Mouse (Mus musculus) heart, adult 2 months (tissue): Measurements from ENCODE around the gene Trpc1. TPM values are rescaled to one million over a fixed set of nuclear protein-coding genes. Genes with fewer than 3 reads are reported as not detected.
A peak's percentile ranks its signal among the peaks of the same experiment; 100 is the strongest.

Experiments used
- DNase-seq, 2 experiments: peaks; one replicate each; pipeline ENCODE4 v3.0.0; 2021
- H3K27ac ChIP-seq: fragments of 200-600 bp; 2 replicates; pipeline ENCODE4 v1.8.1; 2022
- H3K27me3 ChIP-seq: fragments of 200-500 bp; 2 replicates; pipeline ENCODE4 v1.6.1; 2012; ENCODE audit warnings: mild to moderate bottlenecking, low read length, inconsistent platforms, mixed read lengths; ENCODE audit not compliant: control insufficient read depth, insufficient read depth
- H3K36me3 ChIP-seq: fragments of 200-500 bp; 2 replicates; pipeline ENCODE4 v1.6.1; 2012; ENCODE audit warnings: low read length, inconsistent platforms; ENCODE audit not compliant: control insufficient read depth, insufficient read depth
- H3K4me1 ChIP-seq: fragments of 200-500 bp; 2 replicates; pipeline ENCODE4 v1.6.1; 2011; ENCODE audit warnings: low read length; ENCODE audit not compliant: control insufficient read depth, insufficient read depth
- H3K4me3 ChIP-seq: fragments of 200-600 bp; 2 replicates; pipeline ENCODE4 v1.8.1; 2022
- H3K79me2 ChIP-seq: fragments of 200-500 bp; replicated peaks from 2 replicates; pipeline ENCODE4 v1.6.1; 2012; ENCODE audit warnings: mild to moderate bottlenecking, inconsistent platforms, low read length, moderate library complexity, mixed read lengths; ENCODE audit not compliant: control insufficient read depth, insufficient read depth
- H3K9ac ChIP-seq: fragments of 200-500 bp; 2 replicates; pipeline ENCODE4 v1.6.1; 2012; ENCODE audit warnings: low read depth, mild to moderate bottlenecking, control low read depth, inconsistent platforms, low read length, mixed read lengths
- CTCF ChIP-seq: fragments of 200-600 bp; IDR thresholded peaks from 2 replicates; pipeline ENCODE4 v1.8.1; 2022; ENCODE audit warnings: antibody characterized with exemption, mild to moderate bottlenecking, moderate library complexity
- EP300 ChIP-seq: fragments of 200-500 bp; IDR thresholded peaks from 2 replicates; pipeline ENCODE4 v1.6.1; 2011; ENCODE audit warnings: low read depth, low read length, control low read depth; ENCODE audit not compliant: insufficient read depth
- POLR2A ChIP-seq: fragments of 200-500 bp; IDR thresholded peaks from 2 replicates; pipeline ENCODE4 v1.6.1; 2011; ENCODE audit warnings: mild to moderate bottlenecking, low read depth, low read length, control low read depth; ENCODE audit not compliant: insufficient read depth
- WGBS: fragments of 180-500 bp; shearing (Covaris S2); methylation state at CpG from one replicate; pipeline ENCODE4 v1.1.7; 2018; 5-methylcytosine and 5-hydroxymethylcytosine counted together
- intact Hi-C: fragments of 180-260 bp; cut with DNase I; formaldehyde crosslinking; loops from one replicate; pipeline ENCODE4 v1.15.1; 2025
- polyA plus RNA-seq: library from polyadenylated mRNA; depleted of rRNA; stranded (reverse); fragments of >200 nt; gene quantifications from 2 replicates; pipeline ENCODE4 v1.2.3, GENCODE M21; 2012
- total RNA-seq, 2 experiments: library from RNA; stranded (reverse); gene quantifications; 2 replicates each; pipeline ENCODE4 v1.2.3; 2021

Gene Trpc1
- total and polyA plus RNA-seq, 3 experiments = 2.8 to 7.0 (median 6.8) TPM

GRCm38 (mm10) chr9:95708943-95709342 lies 41.2 kb downstream of the Trpc1 start:
- Histone ChIP-seq H3K79me2 (no peaks in the 10 kb centered on the region), H3K4me1 (no peaks in the 10 kb centered on the region), H3K27ac (no peak overlapping the region), H3K4me3 (no peak overlapping the region), H3K9ac (no peak overlapping the region), H3K36me3 (no peaks in the 10 kb centered on the region), H3K27me3 (no peaks in the 10 kb centered on the region)
- TF ChIP-seq EP300 (no peak), POLR2A (no peak), CTCF (peak; percentile 22; the same call in 1 of the 2 replicates)
- intact Hi-C loops = no loop called here
- DNase-seq = no peak

GRCm38 (mm10) chr9:95705371-95705770 lies 44.8 kb downstream of the Trpc1 start:
- Histone ChIP-seq H3K27me3 (no peaks in the 10 kb centered on the region), H3K79me2 (no peaks in the 10 kb centered on the region), H3K9ac (no peak overlapping the region), H3K36me3 (no peaks in the 10 kb centered on the region), H3K4me1 (no peaks in the 10 kb centered on the region), H3K4me3 (no peak overlapping the region), H3K27ac (no peak overlapping the region)
- no peak for DNase-seq
- 78% methylated on average over 5 of the region's 5 CpGs for WGBS
- TF ChIP-seq POLR2A (no peak), EP300 (no peak), CTCF (no peak)
- intact Hi-C loops = no loop called here

GRCm38 (mm10) chr9:95704078-95704477 lies 46.1 kb downstream of the Trpc1 start:
- Histone ChIP-seq H3K27me3 (no peaks in the 10 kb centered on the region), H3K79me2 (no peaks in the 10 kb centered on the region), H3K9ac (no peak overlapping the region), H3K4me3 (no peak overlapping the region), H3K36me3 (no peaks in the 10 kb centered on the region), H3K4me1 (no peaks in the 10 kb centered on the region), H3K27ac (no peak overlapping the region)
- no peak for DNase-seq
- TF ChIP-seq EP300 = no peak
- no peak for TF ChIP-seq POLR2A
- no peak for TF ChIP-seq CTCF
- intact Hi-C loops = no loop called here
- 80% methylated on average over 3 of the region's 3 CpGs for WGBS

- Histone ChIP-seq H3K79me2 (no peaks in the 10 kb centered on the region), H3K4me3 (no peak overlapping the region), H3K27me3 (no peaks in the 10 kb centered on the region), H3K36me3 (no peaks in the 10 kb centered on the region), H3K9ac (no peak overlapping the region), H3K27ac (no peak overlapping the region), H3K4me1 (no peaks in the 10 kb centered on the region)
- no peak for DNase-seq
- intact Hi-C loops = loop anchor here (5.0 kb wide), 1 partner anchor 207 kb away; no protein-coding TSS in a partner anchor
- WGBS = 80% methylated on average over 4 of the region's 4 CpGs
- TF ChIP-seq POLR2A (no peak), EP300 (no peak), CTCF (no peak)
Observed at GRCm38 (mm10) chr9:95699273-95699672, 50.9 kb downstream of the Trpc1 start.

GRCm38 (mm10) chr9:95697808-95698207 lies 52.4 kb downstream of the Trpc1 start:
- H3K27me3 ChIP-seq = no peaks in the 10 kb centered on the region
- DNase-seq = peak; percentile 13 to 34
- no peak overlapping the region for H3K27ac ChIP-seq
- TF ChIP-seq EP300 (no peak), CTCF (peak; percentile 83)
- H3K4me3 ChIP-seq = no peak overlapping the region
- no peaks in the 10 kb centered on the region for H3K36me3 ChIP-seq
- 50% methylated on average over 2 of the region's 2 CpGs for WGBS
- intact Hi-C loops = loop anchor here (1.0 to 5.0 kb wide), 2 partner anchors 91 to 206 kb away; no protein-coding TSS in a partner anchor
- H3K4me1 ChIP-seq = no peaks in the 10 kb centered on the region
- H3K79me2 ChIP-seq = no peaks in the 10 kb centered on the region
- no peak overlapping the region for H3K9ac ChIP-seq

DNA sequence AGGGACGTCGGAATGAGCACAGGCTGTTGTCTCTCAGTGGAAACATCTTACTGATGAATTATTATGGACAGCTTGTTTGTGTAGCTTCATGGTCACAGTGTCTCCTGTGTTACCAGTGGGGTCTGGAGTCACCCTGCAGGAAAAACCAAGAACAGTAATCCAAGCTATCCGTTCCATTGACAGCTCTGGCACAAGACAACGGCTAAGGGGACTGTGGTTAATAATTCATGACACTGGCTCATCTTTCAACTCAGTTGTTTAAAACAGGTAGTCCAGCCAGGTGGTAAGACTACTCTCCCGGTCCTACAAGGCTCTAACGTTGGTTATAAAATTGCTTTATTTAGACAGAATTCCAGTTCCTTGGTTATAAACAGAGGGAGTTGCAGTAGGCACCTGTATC lies 53.6 kb downstream of the Trpc1 start:
- no peaks in the 10 kb centered on the region for H3K27me3 ChIP-seq
- 81% methylated on average over 6 of the region's 6 CpGs for WGBS
- intact Hi-C loops = loop anchor here (5.0 kb wide), 1 partner anchor 204 kb away; no protein-coding TSS in a partner anchor
- no peaks in the 10 kb centered on the region for H3K36me3 ChIP-seq
- TF ChIP-seq EP300 (no peak), CTCF (no peak), POLR2A (no peak)
- H3K9ac ChIP-seq = no peak overlapping the region
- H3K4me1 ChIP-seq = no peaks in the 10 kb centered on the region
- no peaks in the 10 kb centered on the region for H3K79me2 ChIP-seq
- no peak overlapping the region for H3K27ac ChIP-seq
- DNase-seq = no peak
- no peak overlapping the region for H3K4me3 ChIP-seq
